Comparison of ENCODE assay signal across 19 mouse cellular contexts in the genomic region with DNA sequence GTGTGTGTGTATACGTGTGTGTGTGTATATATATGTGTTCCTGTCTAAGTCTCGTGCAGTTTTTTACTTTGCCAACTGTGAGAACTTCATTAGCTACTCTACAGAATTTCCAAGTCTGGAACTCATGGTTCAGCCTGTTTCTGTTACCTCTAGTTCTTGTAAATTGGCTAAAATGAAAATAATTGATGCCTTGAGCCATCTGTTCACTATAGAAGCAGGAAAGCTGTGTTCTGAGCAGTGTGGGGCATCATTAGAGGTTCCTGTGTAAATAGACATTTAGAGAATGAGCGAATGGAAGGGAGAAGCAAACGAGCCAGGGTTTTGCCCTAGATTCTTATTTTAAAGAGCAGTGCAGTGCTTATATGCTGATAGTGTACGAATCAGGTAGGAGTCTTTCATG.
"Had no signal": no experiment of that assay in that cellular context is flagged by ENCODE, and none has a peak within 500 bp of the region (broad histone marks: within the 10 kb centered on the region; RNA-seq: fewer than 3 reads in every experiment).

No protein-coding gene starts in this region.

- H3K4me3 ChIP-seq: left cerebral cortex, adult 2 months; liver, embryonic 13.5 days; neural tube, embryonic 12.5 days; neural tube, embryonic 15.5 days; stomach, embryonic 15.5 days had no signal

- DNase-seq: kidney, postnatal 14 days; kidney, postnatal 4 days; layer of hippocampus, adult 9-11 months; layer of hippocampus, postnatal 36 days; liver, embryonic 13.5 days; lung, adult 2 months; lung, postnatal 14 days; lung, postnatal 4 days; midbrain, embryonic 14.5 days; right cerebral cortex, adult 18-20 months; right cerebral cortex, postnatal 14 days; right cerebral cortex, postnatal 4 days; thymus, adult 18-20 months; thymus, postnatal 36 days had no signal

- H3K9ac ChIP-seq: liver, embryonic 13.5 days; neural tube, embryonic 12.5 days; neural tube, embryonic 15.5 days; stomach, embryonic 15.5 days had no signal

- H3K36me3 ChIP-seq: neural tube, embryonic 12.5 days; neural tube, embryonic 15.5 days; stomach, embryonic 15.5 days had no signal

- H3K27ac ChIP-seq: left cerebral cortex, adult 2 months; liver, embryonic 13.5 days; neural tube, embryonic 12.5 days; neural tube, embryonic 15.5 days; stomach, embryonic 15.5 days had no signal

- H3K4me2 ChIP-seq: liver, embryonic 13.5 days; midbrain, embryonic 11.5 days; neural tube, embryonic 12.5 days; neural tube, embryonic 15.5 days; stomach, embryonic 15.5 days had no signal

- H3K27me3 ChIP-seq: liver, embryonic 13.5 days; neural tube, embryonic 12.5 days; neural tube, embryonic 15.5 days; stomach, embryonic 15.5 days had no signal

- H3K9me3 ChIP-seq: liver, embryonic 13.5 days; neural tube, embryonic 12.5 days; neural tube, embryonic 15.5 days; stomach, embryonic 15.5 days had no signal
